Mouse (Mus musculus) lung, postnatal 4 days (tissue): Measurements from ENCODE around the gene Tmem230.

ENCODE experiments used
- DNase-seq, 2 experiments: peaks; one replicate each; pipeline ENCODE4 v3.0.0; 2021

The Tmem230 gene

DNA sequence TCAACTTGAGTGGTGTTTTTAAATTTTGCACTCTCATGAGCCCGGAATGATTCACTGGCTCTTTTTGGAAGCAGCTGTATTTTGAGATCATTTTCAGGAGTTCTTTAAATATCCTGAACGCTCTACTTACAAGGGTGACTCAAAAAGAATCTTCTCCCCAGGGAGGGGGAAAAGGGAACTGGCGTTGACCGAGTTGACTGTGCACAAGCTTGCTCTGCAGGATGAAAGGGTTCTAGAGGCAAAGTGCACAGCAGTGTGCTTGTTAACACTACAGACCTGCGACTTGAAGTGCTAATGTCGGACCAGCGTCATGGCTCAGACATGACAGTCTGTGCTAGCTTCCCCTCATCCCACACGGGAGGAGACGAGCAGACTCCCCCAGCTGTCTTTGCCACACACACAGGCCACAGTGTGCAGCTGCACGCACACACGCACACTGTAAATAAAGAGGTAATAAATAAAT lies 26.0 kb downstream of the Tmem230 start:
- DNase-seq, result no peak

DNA sequence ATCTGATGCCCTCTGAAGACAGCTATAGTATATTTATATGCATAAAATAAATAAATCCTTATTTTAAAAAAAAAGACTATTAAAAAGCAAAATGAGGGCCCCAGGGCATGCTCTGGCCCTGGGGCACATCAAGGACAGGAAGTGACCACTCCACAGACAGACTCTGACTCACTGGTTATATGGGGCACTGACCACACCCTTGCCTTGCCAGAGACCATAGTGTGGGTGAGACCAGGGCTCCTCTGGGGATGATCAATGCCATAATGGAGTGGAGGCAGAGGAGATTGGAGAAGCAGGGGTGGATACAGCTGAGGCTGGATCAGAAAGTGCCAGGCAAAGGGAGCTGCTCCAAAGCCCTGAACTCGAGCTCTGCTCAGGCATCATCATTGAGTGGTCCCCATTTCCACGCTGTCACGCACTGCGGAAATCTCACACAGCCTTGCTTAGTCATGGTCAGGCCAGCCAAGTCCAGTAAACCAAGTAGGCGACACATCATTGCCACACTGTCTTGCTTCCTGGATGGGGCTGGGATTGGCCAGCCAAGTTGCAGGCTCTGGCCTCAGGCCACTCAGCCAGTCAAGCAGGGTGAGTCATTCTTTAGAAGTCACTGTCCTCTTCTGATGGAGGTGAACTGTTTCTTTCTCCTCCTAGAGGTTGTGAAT lies 35.5 kb downstream of the Tmem230 start:
- peak; percentile 52 to 66 for DNase-seq

DNA sequence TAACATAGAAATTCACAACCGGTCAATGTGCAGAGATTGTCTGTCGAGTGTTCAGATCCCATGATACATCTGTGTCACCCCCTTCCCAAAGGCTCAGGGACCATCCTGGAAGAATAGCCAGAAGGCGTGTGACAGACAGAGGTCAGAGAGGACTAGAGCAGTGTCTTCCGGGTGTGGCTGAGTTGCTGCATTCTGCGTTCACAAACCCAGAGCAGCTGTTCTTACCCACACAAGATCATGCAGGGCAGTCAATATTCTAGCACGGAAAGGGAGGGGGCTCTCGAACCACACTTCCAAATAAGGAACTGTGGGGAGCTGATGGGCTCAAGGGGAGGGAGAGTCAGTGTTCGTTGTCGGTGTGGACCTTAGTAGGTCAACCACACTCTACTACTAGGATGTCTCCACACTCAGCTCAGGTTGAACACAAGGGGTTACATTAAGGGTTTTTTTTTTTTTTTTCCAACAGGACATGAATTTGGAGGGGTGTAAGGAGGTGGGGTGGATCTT lies 36.7 kb downstream of the Tmem230 start:
- DNase-seq, result no peak

DNA sequence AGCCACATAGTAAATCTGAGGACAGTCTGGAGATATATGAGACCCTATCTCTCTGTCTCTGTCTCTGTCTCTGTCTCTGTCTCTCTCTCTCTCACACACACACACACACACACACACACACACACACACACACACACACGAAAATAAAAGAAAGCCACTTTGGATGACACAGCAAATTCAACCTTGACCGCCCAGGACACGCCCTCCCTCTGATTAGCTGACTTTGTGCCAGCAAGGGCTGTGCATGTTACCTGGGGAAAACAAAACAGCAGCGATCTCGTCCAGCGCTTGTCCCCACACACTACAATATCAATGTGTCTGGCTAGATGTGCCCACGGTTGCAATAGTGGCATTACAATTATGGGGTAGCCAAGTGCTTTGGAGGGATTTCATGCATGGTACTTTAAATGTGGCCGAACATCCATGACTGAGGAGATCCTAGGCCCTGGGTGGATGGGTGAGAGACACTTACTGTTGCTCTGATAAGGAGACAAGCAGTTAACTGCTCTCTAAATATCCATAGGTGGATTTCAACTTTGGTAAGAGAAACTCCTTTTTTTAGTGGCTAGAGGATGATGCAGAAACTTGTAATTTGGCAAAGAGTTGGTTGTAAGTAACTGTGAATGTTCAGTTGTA lies 39.2 kb downstream of the Tmem230 start:
- no peak for DNase-seq

DNA sequence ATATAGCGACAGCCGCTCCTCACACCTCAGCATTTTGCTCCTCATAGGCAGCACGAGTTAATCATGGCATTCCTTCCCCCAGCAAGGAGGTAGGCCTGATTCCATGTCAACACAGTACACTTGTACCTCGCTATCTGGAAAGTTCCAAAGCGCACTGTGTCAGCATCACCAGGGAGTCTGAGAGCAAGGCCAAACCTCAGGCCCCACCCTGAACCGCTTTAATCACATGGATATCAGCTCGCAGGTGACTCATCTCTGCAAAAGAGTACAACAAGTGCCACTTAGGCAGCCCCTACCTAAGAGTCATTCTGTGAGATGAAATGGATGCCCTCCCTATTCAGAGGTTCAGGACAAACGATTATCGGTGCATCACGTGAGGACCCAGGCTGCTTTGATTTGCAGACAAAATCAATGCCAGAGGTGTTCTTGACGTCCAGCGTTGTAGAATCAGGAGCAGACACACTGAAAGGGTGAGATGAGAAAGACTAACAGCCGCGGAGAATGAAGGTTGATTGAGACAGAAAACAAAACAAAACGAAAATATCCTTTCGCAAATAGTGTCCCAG lies 41.2 kb downstream of the Tmem230 start:
- DNase-seq, result no peak

DNA sequence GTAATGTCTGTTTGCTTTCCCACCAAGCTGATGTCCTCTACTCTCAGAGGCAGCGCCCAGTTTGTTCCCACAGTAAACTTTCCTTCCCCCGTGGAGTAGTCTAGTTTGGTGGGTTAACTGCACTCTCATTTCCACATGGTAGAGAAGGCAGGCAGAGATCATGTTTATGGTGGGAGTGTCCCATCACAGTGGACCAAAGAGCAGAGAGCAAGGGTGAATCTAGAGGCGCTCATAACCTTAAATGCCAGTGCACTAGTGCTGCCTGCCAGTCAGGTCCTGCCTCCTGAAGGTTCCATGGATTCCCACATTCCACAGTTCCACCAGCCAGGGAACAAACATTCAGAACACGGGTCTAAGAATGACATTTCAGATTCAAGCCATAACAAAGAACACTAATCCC lies 42.1 kb downstream of the Tmem230 start:
- no peak for DNase-seq

DNA sequence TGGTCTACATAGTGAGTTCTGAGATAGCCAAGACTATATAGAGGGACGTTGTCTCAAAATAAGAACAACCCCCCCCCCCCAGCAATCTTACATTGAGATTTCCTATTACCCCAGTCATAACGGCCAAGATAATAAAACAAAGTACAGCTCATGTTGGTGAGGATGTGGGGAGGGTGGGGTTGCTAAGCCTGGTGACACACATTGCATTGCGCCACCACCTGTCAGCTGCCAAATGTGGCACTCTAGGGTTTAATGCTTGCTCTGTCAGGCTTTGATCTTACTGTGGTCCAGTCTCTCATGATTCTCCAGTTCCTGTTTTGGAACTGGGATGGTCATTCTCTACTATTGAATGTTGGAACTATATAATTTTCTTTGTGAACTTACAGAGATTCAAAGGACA lies 43.8 kb downstream of the Tmem230 start:
- peak; percentile 52 to 55 for DNase-seq

DNA sequence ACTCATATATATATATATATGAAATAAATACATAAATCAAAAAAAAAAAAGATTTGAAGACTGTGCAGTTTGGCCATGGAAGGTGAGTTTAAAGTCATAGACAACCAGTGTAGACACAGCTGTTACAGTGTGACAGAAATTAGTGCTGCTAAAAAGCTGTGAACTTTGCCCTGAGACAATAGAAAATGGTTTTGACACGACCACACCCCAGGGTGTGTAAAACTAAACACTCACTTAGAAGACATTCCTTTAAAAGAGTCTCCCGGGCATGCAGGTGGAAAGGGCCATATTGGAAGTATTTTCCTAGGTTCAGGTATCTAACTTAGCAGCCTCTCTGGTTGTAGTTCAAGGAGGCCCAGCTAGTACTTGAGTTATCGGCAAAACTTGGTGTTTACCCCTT lies 44.4 kb downstream of the Tmem230 start:
- DNase-seq, result no peak

DNA sequence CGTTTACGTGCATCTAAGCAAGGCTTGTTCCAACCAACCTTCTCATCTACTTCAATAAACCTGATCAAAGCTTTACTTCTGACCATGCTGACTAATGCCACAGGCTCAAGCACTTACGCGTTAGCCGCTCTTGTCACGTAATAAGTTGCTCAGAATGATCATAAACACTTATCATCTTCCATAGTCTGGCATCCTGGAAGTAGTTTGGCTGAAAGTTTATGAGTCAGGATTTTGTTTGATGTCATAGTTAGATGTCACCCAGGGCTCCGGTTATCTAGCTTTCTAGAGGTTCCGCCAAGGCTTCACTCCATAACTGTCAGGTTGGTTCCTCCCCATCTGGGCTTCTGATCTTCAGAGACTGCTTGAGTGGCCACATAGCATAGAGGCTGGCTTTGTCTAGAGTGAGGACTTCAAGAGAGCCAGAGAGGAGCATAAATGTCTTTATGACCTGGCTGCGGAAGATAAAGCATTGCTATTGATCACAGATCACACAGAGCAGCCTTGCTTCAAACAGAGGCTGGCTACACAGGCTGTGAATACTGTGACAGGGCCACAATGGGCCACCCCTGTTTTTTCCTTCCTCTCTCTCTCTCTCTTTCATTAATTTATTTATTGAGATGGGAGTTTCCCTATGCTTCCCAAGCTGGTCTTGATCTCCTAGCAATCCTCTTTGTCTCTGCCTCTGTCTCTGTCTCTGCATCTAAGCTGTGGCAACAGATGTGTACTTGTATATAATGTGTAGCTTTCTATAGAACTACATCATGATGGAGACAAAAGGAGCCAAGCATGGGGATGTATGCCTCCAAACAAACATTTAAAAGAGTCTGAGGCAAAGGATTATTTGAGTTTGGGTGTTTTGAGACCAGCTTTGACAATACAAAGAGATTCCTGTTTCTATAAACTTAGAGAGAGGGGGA lies 49.3 kb downstream of the Tmem230 start:
- DNase-seq, result no peak

DNA sequence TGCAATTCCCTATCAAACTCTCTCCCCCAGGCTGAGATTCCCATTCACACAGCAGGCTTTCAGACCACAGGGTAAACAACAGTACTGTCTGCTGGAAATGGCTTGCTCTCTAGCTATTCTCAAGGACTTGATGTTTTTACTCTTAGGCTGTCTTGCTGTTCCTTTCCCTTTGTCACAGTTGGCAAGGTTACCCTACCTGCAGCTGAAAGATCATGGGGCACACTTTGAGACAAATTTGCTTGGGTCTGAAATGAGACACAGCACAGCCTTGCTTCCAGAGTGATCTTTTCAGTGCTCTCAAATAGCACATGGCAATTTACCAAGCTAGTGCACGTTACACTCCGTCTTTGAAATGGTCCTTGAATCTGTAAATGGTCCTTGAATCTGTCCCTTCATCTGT lies 52.0 kb downstream of the Tmem230 start:
- no peak for DNase-seq

DNA sequence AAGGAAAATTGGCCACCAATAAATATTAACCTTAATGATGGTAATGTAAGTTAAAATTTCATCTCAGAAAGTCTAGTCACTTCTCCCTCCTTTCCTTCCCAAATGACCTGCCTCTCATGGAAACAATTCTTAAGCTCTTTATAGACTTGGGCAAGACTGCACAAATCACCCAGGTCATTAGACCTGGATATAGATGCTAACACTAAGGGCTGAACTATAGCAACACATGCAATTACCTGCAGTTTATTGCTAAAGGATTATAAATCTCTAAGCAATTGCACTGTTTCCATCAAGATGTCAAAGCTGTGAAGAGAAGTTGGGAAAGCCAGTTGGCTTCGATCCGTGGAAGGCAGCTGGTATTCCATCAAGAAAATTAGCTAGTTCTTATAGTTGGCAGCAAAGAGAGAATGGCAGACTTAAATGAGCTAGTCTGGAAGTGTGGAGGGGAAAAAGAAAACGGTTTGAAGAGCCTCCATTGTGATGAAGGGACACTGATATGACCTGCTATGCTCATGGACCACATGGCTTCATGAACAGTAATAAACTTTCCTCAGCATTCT lies 56.9 kb downstream of the Tmem230 start:
- no peak for DNase-seq
